Mouse (Mus musculus): ENCODE results near the gene Asic2. TPM values are rescaled to one million over a fixed set of nuclear protein-coding genes. Genes with fewer than 3 reads are reported as not detected.
A peak's percentile ranks its signal among the peaks of the same experiment; 100 is the strongest.

Gene Asic2
- polyA plus RNA-seq, 1 experiment from 2014 or later = 8.7 TPM

DNA sequence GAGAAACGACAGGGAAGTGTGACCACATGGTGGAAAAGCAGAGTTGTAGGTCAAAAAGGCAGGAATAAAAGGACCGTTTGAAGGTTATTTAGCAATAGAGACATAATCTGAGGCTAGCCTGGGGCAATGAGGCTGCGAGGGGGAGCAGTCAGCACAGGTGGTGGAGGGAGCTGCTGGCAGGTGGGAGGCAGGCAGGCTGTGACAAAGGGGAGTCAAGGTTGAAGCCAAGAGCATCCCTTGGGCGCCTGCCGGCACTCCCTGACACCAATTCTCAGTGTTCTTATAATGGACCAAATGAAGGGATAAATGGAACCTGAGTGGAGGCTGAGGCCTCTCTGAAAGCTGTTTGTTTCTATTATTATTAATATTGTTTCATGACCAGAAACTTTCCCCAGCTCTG is 928.3 kb downstream of the Asic2 start:
- Histone ChIP-seq H3K4me1 (ENCODE audit: control insufficient read depth, insufficient read depth, low read length) (peaks cover 14% of the 10 kb centered on the region), H3K36me3 (ENCODE audit: control insufficient read depth, insufficient read depth, low read length) (no peaks in the 10 kb centered on the region), H3K9ac (replicated peaks; ENCODE audit: low read length) (no peak overlapping the region), H3K27me3 (ENCODE audit: control insufficient read depth, insufficient read depth, low read length) (no peaks in the 10 kb centered on the region), H3K4me3 (replicated peaks; ENCODE audit: low read depth, low read length) (no peak overlapping the region), H3K9me3 (ENCODE audit: control insufficient read depth, low read length) (no peaks in the 10 kb centered on the region), H3K4me2 (ENCODE audit: low read length) (no peak overlapping the region), H3K27ac (replicated peaks; ENCODE audit: low read depth, low read length) (no peak overlapping the region)
- no peak for ATAC-seq (ENCODE audit: low FRiP score, low TSS enrichment)
- peak; percentile 17 for DNase-seq
- WGBS = 27% methylated on average over 5 of the region's 5 CpGs

DNA sequence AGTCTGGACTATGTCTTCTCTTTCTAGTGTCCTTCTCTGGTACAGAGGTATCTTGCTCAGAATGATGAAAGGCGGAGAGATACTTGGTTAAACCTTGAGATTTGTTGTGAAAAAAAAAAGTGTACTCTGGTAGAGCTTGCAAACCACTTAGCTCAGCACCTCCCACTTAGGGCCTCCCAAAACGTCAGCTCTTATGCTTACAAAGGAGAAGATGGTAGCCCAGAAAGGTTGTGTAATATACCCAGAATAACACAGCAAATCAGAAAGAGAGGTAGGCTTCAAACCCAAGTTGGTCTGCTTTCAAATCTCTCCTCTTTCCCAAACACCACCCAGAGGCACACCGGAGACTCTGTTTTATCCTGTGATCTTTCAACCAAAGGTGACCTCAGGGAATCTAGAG is 936.1 kb downstream of the Asic2 start:
- ATAC-seq (ENCODE audit: low FRiP score, low TSS enrichment) (no peak), DNase-seq (no peak)
- Histone ChIP-seq H3K4me3 (replicated peaks; ENCODE audit: low read depth, low read length) (no peak overlapping the region), H3K9me3 (ENCODE audit: control insufficient read depth, low read length) (no peaks in the 10 kb centered on the region), H3K27me3 (ENCODE audit: control insufficient read depth, insufficient read depth, low read length) (no peaks in the 10 kb centered on the region), H3K4me2 (ENCODE audit: low read length) (no peak overlapping the region), H3K27ac (replicated peaks; ENCODE audit: low read depth, low read length) (no peak overlapping the region), H3K4me1 (ENCODE audit: control insufficient read depth, insufficient read depth, low read length) (no peaks in the 10 kb centered on the region), H3K36me3 (ENCODE audit: control insufficient read depth, insufficient read depth, low read length) (no peaks in the 10 kb centered on the region), H3K9ac (replicated peaks; ENCODE audit: low read length) (no peak overlapping the region)
- WGBS = 82% methylated on average over 3 of the region's 3 CpGs

DNA sequence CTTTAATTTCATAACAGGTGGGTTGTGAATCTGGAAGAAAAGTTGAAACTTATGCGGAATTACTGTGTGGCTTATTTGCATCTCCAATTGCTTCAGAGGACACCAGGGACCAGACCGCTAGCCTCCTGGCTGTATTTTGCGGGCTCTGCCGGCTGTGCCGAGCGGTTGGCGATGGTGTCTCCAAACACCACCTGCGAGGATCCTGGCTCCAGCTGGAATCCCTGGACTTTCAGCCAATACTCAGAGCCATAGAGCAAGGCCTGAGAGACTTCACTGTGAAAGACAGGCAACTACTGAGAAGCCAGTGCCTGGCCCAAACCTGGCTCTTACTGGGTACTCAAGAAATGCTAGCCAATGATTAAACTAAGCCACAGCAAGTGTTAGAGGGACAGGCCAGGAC is 953.5 kb downstream of the Asic2 start:
- no peak overlapping the region for H3K9ac ChIP-seq (replicated peaks; ENCODE audit: low read length)
- no peak overlapping the region for H3K4me2 ChIP-seq (ENCODE audit: low read length)
- H3K27ac ChIP-seq (replicated peaks; ENCODE audit: low read depth, low read length) = no peak overlapping the region
- no peak overlapping the region for H3K4me3 ChIP-seq (replicated peaks; ENCODE audit: low read depth, low read length)
- H3K4me1 ChIP-seq (ENCODE audit: control insufficient read depth, insufficient read depth, low read length) = no peaks in the 10 kb centered on the region
- H3K27me3 ChIP-seq (ENCODE audit: control insufficient read depth, insufficient read depth, low read length) = no peaks in the 10 kb centered on the region
- no peaks in the 10 kb centered on the region for H3K36me3 ChIP-seq (ENCODE audit: control insufficient read depth, insufficient read depth, low read length)
- ATAC-seq (ENCODE audit: low FRiP score, low TSS enrichment) = no peak
- whole genome bisulfite sequencing = 92% methylated on average over 8 of the region's 8 CpGs
- DNase-seq = no peak
- H3K9me3 ChIP-seq (ENCODE audit: control insufficient read depth, low read length) = no peaks in the 10 kb centered on the region

DNA sequence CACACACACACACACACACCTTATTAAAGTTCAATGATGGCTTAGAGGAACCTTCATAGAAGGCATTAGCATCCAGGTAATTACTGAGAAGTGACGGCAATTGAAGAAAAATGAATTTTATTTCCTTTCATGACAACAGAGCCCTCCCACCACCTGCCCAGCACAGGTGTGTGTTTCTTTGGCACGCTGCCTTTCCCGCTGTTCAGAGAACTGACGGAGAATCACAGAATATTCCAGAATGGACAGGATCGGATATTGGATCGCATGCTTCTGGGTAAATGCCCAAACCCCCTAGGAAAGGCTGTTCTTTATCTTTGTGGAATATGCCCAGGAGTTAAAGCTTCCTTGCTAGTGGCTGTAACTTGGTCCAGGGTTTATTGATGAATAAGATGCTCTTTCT is 954.8 kb downstream of the Asic2 start:
- no peak overlapping the region for H3K4me3 ChIP-seq (replicated peaks; ENCODE audit: low read depth, low read length)
- H3K4me1 ChIP-seq (ENCODE audit: control insufficient read depth, insufficient read depth, low read length) = no peaks in the 10 kb centered on the region
- DNase-seq = no peak
- H3K4me2 ChIP-seq (ENCODE audit: low read length) = no peak overlapping the region
- no peaks in the 10 kb centered on the region for H3K27me3 ChIP-seq (ENCODE audit: control insufficient read depth, insufficient read depth, low read length)
- WGBS = 92% methylated on average over 6 of the region's 6 CpGs
- no peaks in the 10 kb centered on the region for H3K36me3 ChIP-seq (ENCODE audit: control insufficient read depth, insufficient read depth, low read length)
- no peak overlapping the region for H3K27ac ChIP-seq (replicated peaks; ENCODE audit: low read depth, low read length)
- H3K9ac ChIP-seq (replicated peaks; ENCODE audit: low read length) = no peak overlapping the region
- no peaks in the 10 kb centered on the region for H3K9me3 ChIP-seq (ENCODE audit: control insufficient read depth, low read length)
- ATAC-seq (ENCODE audit: low FRiP score, low TSS enrichment) = no peak

DNA sequence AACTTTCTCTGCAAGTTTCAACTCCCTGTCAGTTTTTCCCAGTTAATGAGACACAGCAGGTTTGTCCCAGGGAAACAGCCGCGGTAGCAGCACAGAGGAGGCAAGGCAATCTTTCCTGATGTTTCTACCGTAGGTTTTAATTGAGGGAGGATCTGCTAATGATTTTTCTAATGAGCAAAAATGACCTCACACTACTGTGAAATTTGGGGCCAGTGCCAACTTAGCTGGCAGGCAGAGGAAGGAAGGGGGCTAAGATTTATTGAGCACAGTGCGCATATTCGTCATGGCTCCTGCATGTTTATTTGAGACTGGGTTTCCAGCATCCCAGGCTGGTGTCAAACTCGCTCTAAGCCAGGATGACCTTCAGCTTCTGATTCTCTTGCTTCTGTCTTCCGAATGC is 957.5 kb downstream of the Asic2 start:
- ATAC-seq (ENCODE audit: low FRiP score, low TSS enrichment) = no peak
- no peak overlapping the region for H3K27ac ChIP-seq (replicated peaks; ENCODE audit: low read depth, low read length)
- 82% methylated on average over 7 of the region's 7 CpGs for WGBS
- H3K9ac ChIP-seq (replicated peaks; ENCODE audit: low read length) = no peak overlapping the region
- no peak overlapping the region for H3K4me2 ChIP-seq (ENCODE audit: low read length)
- H3K36me3 ChIP-seq (ENCODE audit: control insufficient read depth, insufficient read depth, low read length) = no peaks in the 10 kb centered on the region
- DNase-seq = peak; percentile 10
- H3K4me1 ChIP-seq (ENCODE audit: control insufficient read depth, insufficient read depth, low read length) = no peaks in the 10 kb centered on the region
- H3K4me3 ChIP-seq (replicated peaks; ENCODE audit: low read depth, low read length) = no peak overlapping the region
- no peaks in the 10 kb centered on the region for H3K27me3 ChIP-seq (ENCODE audit: control insufficient read depth, insufficient read depth, low read length)
- no peaks in the 10 kb centered on the region for H3K9me3 ChIP-seq (ENCODE audit: control insufficient read depth, low read length)

DNA sequence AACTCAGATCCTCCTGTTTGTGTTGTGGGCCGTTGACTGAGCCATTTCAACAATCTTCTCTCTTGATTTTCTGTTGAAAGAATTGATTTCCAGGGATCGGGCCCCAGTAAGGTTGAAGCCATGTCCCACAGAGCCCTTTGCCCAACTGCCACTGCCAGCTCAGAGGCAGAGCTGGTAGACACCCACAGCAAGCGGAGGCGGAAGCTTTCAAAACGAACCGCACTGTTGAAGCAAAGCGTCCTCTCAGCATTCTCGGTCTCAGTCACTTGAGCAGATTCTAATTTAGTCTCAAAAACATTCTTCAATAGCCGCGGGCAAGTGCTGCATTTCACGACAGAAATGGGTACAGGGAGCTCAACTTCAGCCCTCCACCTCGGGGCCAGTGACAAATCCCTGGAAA is 958.9 kb downstream of the Asic2 start:
- H3K4me2 ChIP-seq (ENCODE audit: low read length) = no peak overlapping the region
- no peak overlapping the region for H3K9ac ChIP-seq (replicated peaks; ENCODE audit: low read length)
- no peaks in the 10 kb centered on the region for H3K36me3 ChIP-seq (ENCODE audit: control insufficient read depth, insufficient read depth, low read length)
- no peaks in the 10 kb centered on the region for H3K27me3 ChIP-seq (ENCODE audit: control insufficient read depth, insufficient read depth, low read length)
- ATAC-seq (ENCODE audit: low FRiP score, low TSS enrichment) (no peak), DNase-seq (no peak)
- H3K27ac ChIP-seq (replicated peaks; ENCODE audit: low read depth, low read length) = no peak overlapping the region
- no peak overlapping the region for H3K4me3 ChIP-seq (replicated peaks; ENCODE audit: low read depth, low read length)
- WGBS = 91% methylated on average over 12 of the region's 12 CpGs
- H3K9me3 ChIP-seq (ENCODE audit: control insufficient read depth, low read length) = no peaks in the 10 kb centered on the region
- no peaks in the 10 kb centered on the region for H3K4me1 ChIP-seq (ENCODE audit: control insufficient read depth, insufficient read depth, low read length)

DNA sequence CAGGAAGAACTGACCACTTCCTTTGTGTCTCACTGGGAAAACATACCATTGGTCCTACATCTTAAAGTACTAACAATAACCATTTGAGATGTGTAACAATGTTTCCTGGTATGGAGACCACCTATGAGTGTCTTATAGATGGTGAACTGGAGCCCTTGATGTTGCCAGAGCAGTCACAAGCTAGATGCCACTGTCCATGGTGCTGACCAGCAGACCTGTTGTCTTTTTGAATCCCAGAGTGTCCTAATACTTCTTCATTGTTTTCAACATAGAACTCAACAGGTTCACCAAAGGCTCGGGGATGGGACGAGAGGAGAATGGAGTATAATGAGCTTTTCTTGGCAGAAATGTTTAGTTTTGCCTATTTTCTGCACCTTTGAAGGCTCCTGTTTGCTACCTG is 962.4 kb downstream of the Asic2 start:
- Histone ChIP-seq H3K4me2 (ENCODE audit: low read length) (no peak overlapping the region), H3K4me3 (replicated peaks; ENCODE audit: low read depth, low read length) (no peak overlapping the region), H3K27me3 (ENCODE audit: control insufficient read depth, insufficient read depth, low read length) (no peaks in the 10 kb centered on the region), H3K9ac (replicated peaks; ENCODE audit: low read length) (no peak overlapping the region), H3K4me1 (ENCODE audit: control insufficient read depth, insufficient read depth, low read length) (no peaks in the 10 kb centered on the region), H3K36me3 (ENCODE audit: control insufficient read depth, insufficient read depth, low read length) (no peaks in the 10 kb centered on the region), H3K9me3 (ENCODE audit: control insufficient read depth, low read length) (no peaks in the 10 kb centered on the region), H3K27ac (replicated peaks; ENCODE audit: low read depth, low read length) (no peak overlapping the region)
- ATAC-seq (ENCODE audit: low FRiP score, low TSS enrichment) (no peak), DNase-seq (peak; percentile 33)
- WGBS = 79% methylated on average over 2 of the region's 2 CpGs

DNA sequence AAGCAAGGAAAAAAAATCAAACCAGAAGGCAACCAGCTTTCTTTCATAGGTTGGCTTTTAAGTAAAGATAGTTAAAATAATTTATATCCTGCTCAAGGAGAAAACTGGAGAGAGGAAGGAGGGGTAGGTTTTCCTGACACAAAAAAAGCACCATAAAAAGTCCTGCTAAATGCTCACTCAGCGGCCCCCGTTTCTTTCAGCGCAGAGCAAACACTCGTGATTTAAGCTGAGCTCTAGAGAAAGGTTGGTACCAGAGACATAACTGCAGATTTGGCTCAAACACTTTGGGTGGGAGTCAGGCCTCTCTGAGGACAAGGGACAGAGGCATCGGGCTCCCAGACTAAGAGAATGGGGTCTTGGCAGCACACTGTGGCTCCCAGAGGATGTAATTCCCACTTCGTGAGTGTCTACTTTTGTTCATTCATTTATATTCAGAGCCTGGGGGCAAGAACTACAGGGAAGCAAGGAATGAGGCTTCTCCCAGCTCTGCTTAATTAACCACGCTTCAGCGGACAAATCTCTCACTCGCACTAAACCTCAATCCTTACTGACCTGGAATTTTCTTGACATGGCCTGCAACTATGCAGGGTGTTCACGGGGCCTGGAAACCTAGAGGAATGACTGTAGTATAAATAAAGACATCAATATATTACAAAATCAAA is 965.4 kb downstream of the Asic2 start:
- no peaks in the 10 kb centered on the region for H3K4me1 ChIP-seq (ENCODE audit: control insufficient read depth, insufficient read depth, low read length)
- no peaks in the 10 kb centered on the region for H3K36me3 ChIP-seq (ENCODE audit: control insufficient read depth, insufficient read depth, low read length)
- H3K4me3 ChIP-seq (replicated peaks; ENCODE audit: low read depth, low read length) = no peak overlapping the region
- H3K27me3 ChIP-seq (ENCODE audit: control insufficient read depth, insufficient read depth, low read length) = no peaks in the 10 kb centered on the region
- DNase-seq = peak; percentile 61
- no peak overlapping the region for H3K9ac ChIP-seq (replicated peaks; ENCODE audit: low read length)
- H3K4me2 ChIP-seq (ENCODE audit: low read length) = no peak overlapping the region
- no peaks in the 10 kb centered on the region for H3K9me3 ChIP-seq (ENCODE audit: control insufficient read depth, low read length)
- WGBS = 30% methylated on average over 10 of the region's 10 CpGs
- 0 out of 2 replicates have a peak overlapping the region, but pooled peaks have one; percentile 23 for H3K27ac ChIP-seq (replicated peaks; ENCODE audit: low read depth, low read length)
- no peak for ATAC-seq (ENCODE audit: low FRiP score, low TSS enrichment)

DNA sequence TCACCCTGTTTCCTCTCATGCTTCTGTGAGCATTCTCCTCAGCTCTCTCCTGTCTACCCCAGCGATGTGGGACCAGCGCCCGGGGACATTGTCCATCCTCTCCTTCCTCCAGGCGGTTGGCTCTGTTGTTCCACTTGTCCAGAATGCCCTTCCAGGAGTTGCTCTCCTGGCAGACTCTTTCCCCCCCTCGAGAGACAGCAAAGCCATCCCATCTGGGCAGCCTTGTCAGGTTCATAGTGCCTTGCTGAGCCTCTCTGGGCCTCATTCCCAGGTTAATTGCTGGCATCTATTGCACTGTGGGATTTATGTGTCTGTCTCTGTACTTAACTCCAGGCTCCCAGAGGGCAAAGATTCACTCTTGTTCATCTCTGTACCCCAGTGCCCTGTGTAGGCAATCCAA is 972.6 kb downstream of the Asic2 start:
- H3K4me2 ChIP-seq (ENCODE audit: low read length) = no peak overlapping the region
- no peaks in the 10 kb centered on the region for H3K27me3 ChIP-seq (ENCODE audit: control insufficient read depth, insufficient read depth, low read length)
- no peaks in the 10 kb centered on the region for H3K9me3 ChIP-seq (ENCODE audit: control insufficient read depth, low read length)
- no peak overlapping the region for H3K4me3 ChIP-seq (replicated peaks; ENCODE audit: low read depth, low read length)
- H3K27ac ChIP-seq (replicated peaks; ENCODE audit: low read depth, low read length) = no peak overlapping the region
- no peak overlapping the region for H3K9ac ChIP-seq (replicated peaks; ENCODE audit: low read length)
- WGBS = 91% methylated on average over 5 of the region's 5 CpGs
- DNase-seq (no peak), ATAC-seq (ENCODE audit: low FRiP score, low TSS enrichment) (no peak)
- H3K4me1 ChIP-seq (ENCODE audit: control insufficient read depth, insufficient read depth, low read length) = no peaks in the 10 kb centered on the region
- H3K36me3 ChIP-seq (ENCODE audit: control insufficient read depth, insufficient read depth, low read length) = no peaks in the 10 kb centered on the region
